Mouse (Mus musculus) myocyte (in vitro differentiated cells): ENCODE data around the gene Sox18. TPM values are rescaled to one million over a fixed set of nuclear protein-coding genes. Genes with fewer than 3 reads are reported as not detected.

ENCODE experiments used
- H3K27me3 ChIP-seq: one replicate; pipeline ENCODE4 v1.6.1; 2011; ENCODE audit not compliant: control insufficient read depth, insufficient read depth, insufficient read length
- H3K36me3 ChIP-seq: one replicate; pipeline ENCODE4 v1.6.1; 2011; ENCODE audit not compliant: control insufficient read depth, insufficient read depth
- H3K4me2 ChIP-seq: one replicate; pipeline ENCODE4 v1.6.1; 2011; ENCODE audit warnings: low read depth, control low read depth
- H3K4me3 ChIP-seq: one replicate; pipeline ENCODE4 v1.5.1; 2011; ENCODE audit warnings: mild to moderate bottlenecking, control low read depth, moderate library complexity
- H3K79me2 ChIP-seq: one replicate; pipeline ENCODE4 v1.6.1; 2011; ENCODE audit not compliant: control insufficient read depth, insufficient read depth
- H3ac ChIP-seq: one replicate; pipeline ENCODE4 v1.6.1; 2011; ENCODE audit not compliant: control insufficient read depth, insufficient read length
- CEBPB ChIP-seq: IDR thresholded peaks from 2 replicates; pipeline ENCODE4 v1.6.1; 2011; ENCODE audit warnings: mild to moderate bottlenecking, moderate library complexity; ENCODE audit not compliant: poor library complexity, insufficient read depth, severe bottlenecking
- E2F4 ChIP-seq: IDR thresholded peaks from one replicate; pipeline ENCODE4 v1.6.1; 2011; ENCODE audit warnings: mild to moderate bottlenecking, control low read depth, moderate library complexity; ENCODE audit not compliant: insufficient read depth
- MAX ChIP-seq: IDR thresholded peaks from one replicate; pipeline ENCODE4 v1.6.1; 2011; ENCODE audit warnings: low read depth, mild to moderate bottlenecking, control low read depth
- MYOD1 ChIP-seq, 3 experiments: IDR thresholded peaks; one replicate each; pipeline ENCODE4 v1.6.1; 2011; ENCODE audit warnings: control low read depth in 2 of 3, low read depth in 2 of 3, mild to moderate bottlenecking in 2 of 3, moderate library complexity in 1 of 3; ENCODE audit not compliant: insufficient read length in 2 of 3, control insufficient read depth in 1 of 3
- MYOG ChIP-seq, 3 experiments: IDR thresholded peaks; one replicate each; pipeline ENCODE4 v1.6.1; 2011; ENCODE audit warnings: control low read depth in 2 of 3, low read depth in 2 of 3, mild to moderate bottlenecking in 2 of 3; ENCODE audit not compliant: insufficient read length in 2 of 3, control insufficient read depth in 1 of 3, insufficient read depth in 1 of 3
- POLR2A ChIP-seq: IDR thresholded peaks from one replicate; pipeline ENCODE4 v1.6.1; 2011; ENCODE audit warnings: low read depth, mild to moderate bottlenecking, control low read depth, moderate library complexity; ENCODE audit not compliant: insufficient read length
- POLR2AphosphoS2 ChIP-seq: IDR thresholded peaks from one replicate; pipeline ENCODE4 v1.6.1; 2011; ENCODE audit warnings: low read depth, control low read depth; ENCODE audit not compliant: insufficient read length
- REST ChIP-seq: IDR thresholded peaks from one replicate; pipeline ENCODE4 v1.6.1; 2011; ENCODE audit warnings: mild to moderate bottlenecking, control low read depth, moderate library complexity; ENCODE audit not compliant: insufficient read depth, insufficient read length
- SRF ChIP-seq: IDR thresholded peaks from one replicate; pipeline ENCODE4 v1.6.1; 2011; ENCODE audit warnings: low read depth; ENCODE audit not compliant: control insufficient read depth, insufficient read length
- TCF12 ChIP-seq: IDR thresholded peaks from one replicate; pipeline ENCODE4 v1.6.1; 2011; ENCODE audit warnings: mild to moderate bottlenecking, control low read depth; ENCODE audit not compliant: poor library complexity, insufficient read depth, severe bottlenecking
- TCF3 ChIP-seq: IDR thresholded peaks from one replicate; pipeline ENCODE4 v1.6.1; 2011; ENCODE audit warnings: low read depth, control low read depth; ENCODE audit not compliant: insufficient read length
- USF1 ChIP-seq: IDR thresholded peaks from one replicate; pipeline ENCODE4 v1.6.1; 2011; ENCODE audit warnings: low read depth, mild to moderate bottlenecking, control low read depth, moderate library complexity
- polyA plus RNA-seq: library from polyadenylated mRNA; unstranded; fragments of >200 nt; fragmentation: generic; extraction: Trizol; gene quantifications from one replicate; pipeline ENCODE4 v1.2.1, GENCODE M21; 2012; ENCODE audit warnings: missing spikeins

The Sox18 gene
- polyA plus RNA-seq, 1 experiment, result 0.04 TPM

- H3ac ChIP-seq, result no peak overlapping the region
- no peaks in the 10 kb centered on the region for H3K27me3 ChIP-seq
- no peak overlapping the region for H3K4me3 ChIP-seq
- H3K4me2 ChIP-seq, result no peak overlapping the region
- no peaks in the 10 kb centered on the region for H3K79me2 ChIP-seq
- TF ChIP-seq TCF12 (no peak), E2F4 (no peak), MYOG (IDR thresholded peaks at IDR 0.05; ENCODE audit: control insufficient read depth in 1 of 3, insufficient read depth in 1 of 3, insufficient read length in 2 of 3, low read depth in 2 of 3) (no peak), CEBPB (no peak), POLR2A (no peak), MYOD1 (IDR thresholded peaks at IDR 0.05; ENCODE audit: control insufficient read depth in 1 of 3, insufficient read length in 2 of 3, low read depth in 2 of 3) (no peak), USF1 (no peak), REST (no peak), TCF3 (no peak), POLR2AphosphoS2 (no peak), MAX (no peak), SRF (no peak)
- no peaks in the 10 kb centered on the region for H3K36me3 ChIP-seq
These were observed 11.9 kb upstream of the Sox18 start for GRCm38 (mm10) chr2:181683381-181683780.

GRCm38 (mm10) chr2:181681978-181682377 lies 10.5 kb upstream of the Sox18 start:
- no peak overlapping the region for H3K4me3 ChIP-seq
- no peak for TF ChIP-seq TCF12
- TF ChIP-seq TCF3, result no peak
- no peak for TF ChIP-seq USF1
- no peak for TF ChIP-seq POLR2AphosphoS2
- no peak for TF ChIP-seq POLR2A
- TF ChIP-seq SRF, result no peak
- no peak for TF ChIP-seq E2F4
- no peaks in the 10 kb centered on the region for H3K79me2 ChIP-seq
- H3K27me3 ChIP-seq, result no peaks in the 10 kb centered on the region
- H3ac ChIP-seq, result no peak overlapping the region
- H3K4me2 ChIP-seq, result no peak overlapping the region
- H3K36me3 ChIP-seq, result no peaks in the 10 kb centered on the region

- Histone ChIP-seq H3ac (peak overlapping the region; percentile 40), H3K4me3 (peak overlapping the region; percentile 39), H3K79me2 (no peaks in the 10 kb centered on the region), H3K4me2 (peak overlapping the region; percentile 92), H3K36me3 (no peaks in the 10 kb centered on the region), H3K27me3 (no peaks in the 10 kb centered on the region)
- TF ChIP-seq E2F4, result no peak
- TF ChIP-seq POLR2A, result no peak
- no peak for TF ChIP-seq MYOG (IDR thresholded peaks at IDR 0.05; ENCODE audit: control insufficient read depth in 1 of 3, insufficient read depth in 1 of 3, insufficient read length in 2 of 3, low read depth in 2 of 3)
- TF ChIP-seq CEBPB, result no peak
- TF ChIP-seq MYOD1 (IDR thresholded peaks at IDR 0.05; ENCODE audit: control insufficient read depth in 1 of 3, insufficient read length in 2 of 3, low read depth in 2 of 3), result no peak
- TF ChIP-seq MAX, result no peak
- TF ChIP-seq USF1, result no peak
- TF ChIP-seq TCF3, result no peak
- no peak for TF ChIP-seq POLR2AphosphoS2
- TF ChIP-seq TCF12, result no peak
- TF ChIP-seq SRF, result no peak
- no peak for TF ChIP-seq REST
These were observed 9.3 kb upstream of the Sox18 start for GRCm38 (mm10) chr2:181680716-181681117.

- peak within 1 kb of the TSS; percentile 39 for H3K4me3 ChIP-seq
- no peak for TF ChIP-seq MYOD1 (IDR thresholded peaks at IDR 0.05; ENCODE audit: control insufficient read depth in 1 of 3, insufficient read length in 2 of 3, low read depth in 2 of 3)
- no peak for TF ChIP-seq MAX
- no peak for TF ChIP-seq CEBPB
- TF ChIP-seq POLR2A, result peak; percentile 68
- TF ChIP-seq REST, result no peak
- H3K4me2 ChIP-seq, result peak within 1 kb of the TSS; percentile 92
- no peaks in the 10 kb centered on the region for H3K79me2 ChIP-seq
- no peaks in the 10 kb centered on the region for H3K36me3 ChIP-seq
- no peaks in the 10 kb centered on the region for H3K27me3 ChIP-seq
- H3ac ChIP-seq, result peak within 1 kb of the TSS; percentile 40
These were observed 8.7 kb upstream of the Sox18 start, which contains the start of gene Tcea2 for GRCm38 (mm10) chr2:181679951-181680715. Gene Tcea2, plus strand, starts transcription at chr2:181680310.

GRCm38 (mm10) chr2:181678780-181679179 lies 7.3 kb upstream of the Sox18 start:
- H3K79me2 ChIP-seq, result no peaks in the 10 kb centered on the region
- TF ChIP-seq MAX (no peak), CEBPB (no peak), MYOD1 (IDR thresholded peaks at IDR 0.05; ENCODE audit: control insufficient read depth in 1 of 3, insufficient read length in 2 of 3, low read depth in 2 of 3) (no peak), SRF (no peak), E2F4 (no peak), POLR2A (no peak), TCF12 (no peak), USF1 (no peak), POLR2AphosphoS2 (no peak), TCF3 (no peak), MYOG (IDR thresholded peaks at IDR 0.05; ENCODE audit: control insufficient read depth in 1 of 3, insufficient read depth in 1 of 3, insufficient read length in 2 of 3, low read depth in 2 of 3) (no peak), REST (no peak)
- no peak overlapping the region for H3K4me2 ChIP-seq
- H3K36me3 ChIP-seq, result no peaks in the 10 kb centered on the region
- H3K27me3 ChIP-seq, result peaks cover 4% of the 10 kb centered on the region
- H3ac ChIP-seq, result no peak overlapping the region
- no peak overlapping the region for H3K4me3 ChIP-seq
